Mouse (Mus musculus) heart, embryonic 12.5 days (tissue): ENCODE measurements around the gene Cox10. TPM values are rescaled to one million over a fixed set of nuclear protein-coding genes. Genes with fewer than 3 reads are reported as not detected.

Experiments
- ATAC-seq: fragments of 200-750 bp; cut with Nextera tagmentation; 2 replicates; pipeline ENCODE4 v1.8.0; 2017; ENCODE audit warnings: moderate TSS enrichment, moderate library complexity; ENCODE audit not compliant: insufficient number of reproducible peaks, low FRiP score
- H3K27ac ChIP-seq: fragments of 300-500 bp; sonication (generic); 2 replicates; pipeline ENCODE4 v1.5.1; 2016; ENCODE audit warnings: mild to moderate bottlenecking, moderate library complexity; ENCODE audit not compliant: poor library complexity, severe bottlenecking
- H3K27me3 ChIP-seq: fragments of 300-500 bp; sonication (generic); replicated peaks from 2 replicates; pipeline ENCODE4 v1.6.1; 2016; ENCODE audit warnings: mild to moderate bottlenecking, moderate library complexity
- H3K36me3 ChIP-seq: fragments of 300-500 bp; sonication (generic); 2 replicates; pipeline ENCODE4 v1.6.1; 2016; ENCODE audit warnings: mild to moderate bottlenecking, moderate library complexity
- H3K4me1 ChIP-seq: fragments of 300-500 bp; sonication (generic); replicated peaks from 2 replicates; pipeline ENCODE4 v1.6.1; 2016; ENCODE audit warnings: mild to moderate bottlenecking
- H3K4me2 ChIP-seq: fragments of 300-500 bp; sonication (generic); 2 replicates; pipeline ENCODE4 v1.6.1; 2016; ENCODE audit warnings: mild to moderate bottlenecking, moderate library complexity
- H3K4me3 ChIP-seq: fragments of 300-500 bp; sonication (generic); 2 replicates; pipeline ENCODE4 v1.5.1; 2016; ENCODE audit warnings: mild to moderate bottlenecking
- H3K9ac ChIP-seq: fragments of 300-500 bp; sonication (generic); 2 replicates; pipeline ENCODE4 v1.6.1; 2016; ENCODE audit warnings: mild to moderate bottlenecking, moderate library complexity
- H3K9me3 ChIP-seq: fragments of 300-500 bp; sonication (generic); replicated peaks from 2 replicates; pipeline ENCODE4 v1.6.1; 2016; ENCODE audit warnings: mild to moderate bottlenecking, moderate library complexity
- WGBS: fragments of 180-500 bp; shearing (Covaris S2); methylation state at CpG from one replicate; pipeline ENCODE4 v1.1.7; 2016; 5-methylcytosine and 5-hydroxymethylcytosine counted together
- polyA plus RNA-seq: library from polyadenylated mRNA; unstranded; fragments of >200 nt; fragmentation: Nextera tagmentation; extraction: Ambion mirVana; gene quantifications from 2 replicates; pipeline ENCODE4 v1.2.1, GENCODE M21; 2016

Cox10 gene
- polyA plus RNA-seq, 1 experiment from 2014 or later: 32.3 TPM

DNA sequence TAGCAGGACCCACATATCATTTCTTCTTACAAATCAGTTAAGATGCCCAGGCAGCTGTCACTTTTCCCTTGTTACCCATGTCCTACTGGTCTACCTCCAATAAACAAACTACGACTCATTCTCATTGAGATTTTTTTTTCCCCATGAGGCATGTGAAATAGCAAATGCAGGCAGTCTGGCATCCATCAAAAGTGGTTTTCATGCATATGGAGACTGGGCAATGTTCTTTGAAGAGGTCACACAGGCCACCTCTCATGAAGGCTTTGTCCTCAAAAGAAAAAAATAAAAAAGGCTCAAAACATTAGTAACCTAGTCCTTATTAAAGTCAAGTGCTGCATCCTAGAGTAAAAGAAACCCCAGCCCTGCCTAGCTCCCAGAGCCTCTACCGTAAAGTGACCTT is 78.2 kb downstream of the Cox10 start:
- H3K9ac ChIP-seq: no peak overlapping the region
- WGBS: 70% methylated on average over 2 of the region's 2 CpGs
- H3K4me3 ChIP-seq: no peak overlapping the region
- H3K27ac ChIP-seq: no peak overlapping the region; the same call in 1 of the 2 replicates
- H3K27me3 ChIP-seq: no peaks in the 10 kb centered on the region
- no peak for ATAC-seq
- no peaks in the 10 kb centered on the region for H3K9me3 ChIP-seq
- no peak overlapping the region for H3K4me2 ChIP-seq
- peaks cover 42% of the 10 kb centered on the region for H3K4me1 ChIP-seq
- H3K36me3 ChIP-seq: peaks cover 4% of the 10 kb centered on the region; the same call in 1 of the 2 replicates

DNA sequence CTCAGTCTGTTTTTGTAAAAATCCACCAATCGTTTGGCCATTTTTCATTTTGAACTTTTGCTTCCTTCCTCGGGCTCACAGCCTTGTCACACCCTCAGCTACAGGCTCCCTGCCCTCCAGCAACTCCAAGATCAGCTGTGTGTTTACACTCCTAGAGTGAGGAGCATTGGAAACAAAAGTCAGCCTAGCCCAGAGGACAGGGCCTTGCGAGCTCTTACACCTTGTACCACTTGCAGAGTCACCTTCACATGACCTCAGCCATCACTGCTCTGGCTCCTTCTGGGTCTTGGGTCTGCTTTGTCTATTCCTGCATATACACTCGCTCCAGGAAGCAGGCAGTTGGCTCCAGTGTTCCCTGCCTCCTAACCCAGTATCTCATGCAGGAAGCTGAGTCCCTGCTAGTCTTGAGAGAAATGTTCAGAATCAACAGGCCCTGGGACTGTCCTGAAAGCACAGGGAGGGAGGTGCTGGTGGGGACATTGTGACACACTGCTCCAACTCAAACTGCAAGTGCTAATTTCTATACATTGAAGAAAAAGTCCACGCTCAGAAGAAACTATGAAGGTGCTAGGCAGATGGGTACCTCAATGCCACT is 79.0 kb downstream of the Cox10 start:
- Histone ChIP-seq H3K4me1 (peaks cover 42% of the 10 kb centered on the region), H3K4me2 (no peak overlapping the region), H3K27ac (peak overlapping the region; percentile 59), H3K36me3 (peaks cover 4% of the 10 kb centered on the region; the same call in 1 of the 2 replicates), H3K9me3 (no peaks in the 10 kb centered on the region), H3K27me3 (no peaks in the 10 kb centered on the region), H3K4me3 (no peak overlapping the region), H3K9ac (no peak overlapping the region)
- WGBS: 45% methylated on average over 5 of the region's 5 CpGs
- peak; percentile 57; the same call in 1 of the 2 replicates for ATAC-seq

DNA sequence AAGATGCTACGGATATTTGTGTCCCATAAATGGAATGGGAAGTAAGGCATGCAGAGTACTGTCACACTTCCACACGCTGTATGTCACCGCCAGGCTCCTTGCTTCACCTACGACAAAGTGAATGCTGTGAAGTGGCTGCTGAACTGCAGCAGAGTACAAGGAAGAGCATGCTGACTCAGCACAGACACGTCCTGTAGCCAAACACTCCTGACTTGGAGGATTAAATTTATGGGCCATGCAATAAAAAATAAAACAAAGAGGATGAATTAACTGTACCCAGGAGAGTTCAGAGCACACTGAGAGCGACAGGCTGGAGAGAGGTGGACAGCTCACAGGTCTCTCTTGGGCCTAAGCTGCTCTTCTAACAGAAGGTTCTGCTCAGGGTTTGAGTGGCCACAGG is 79.8 kb downstream of the Cox10 start:
- Histone ChIP-seq H3K27ac (no peak overlapping the region), H3K4me3 (no peak overlapping the region), H3K4me2 (no peak overlapping the region), H3K9me3 (no peaks in the 10 kb centered on the region), H3K27me3 (no peaks in the 10 kb centered on the region), H3K36me3 (peaks cover 4% of the 10 kb centered on the region; the same call in 1 of the 2 replicates), H3K4me1 (peaks cover 42% of the 10 kb centered on the region), H3K9ac (no peak overlapping the region)
- WGBS: 71% methylated on average over 6 of the region's 6 CpGs
- ATAC-seq: no peak

DNA sequence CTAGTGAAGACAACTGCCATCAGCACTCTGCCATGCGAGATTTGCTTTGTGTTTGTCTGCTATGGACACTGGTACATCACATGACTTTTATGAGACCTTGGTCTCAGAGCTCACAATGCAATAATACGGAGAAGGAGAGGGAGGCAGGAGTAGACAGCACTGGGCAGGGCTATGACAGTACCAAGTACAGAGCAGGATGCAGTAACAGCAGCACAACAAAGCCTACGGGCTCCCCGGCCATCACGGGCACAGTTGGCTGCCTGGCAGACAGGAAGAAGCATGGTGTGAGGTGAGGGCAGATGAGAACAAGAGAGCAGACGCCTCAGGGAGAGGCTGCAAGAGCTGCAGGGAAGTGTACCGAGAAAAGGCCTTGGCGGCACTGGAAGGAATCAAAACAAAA is 87.3 kb downstream of the Cox10 start:
- H3K27ac ChIP-seq: no peak overlapping the region
- H3K4me3 ChIP-seq: no peak overlapping the region
- H3K9ac ChIP-seq: no peak overlapping the region
- no peak for ATAC-seq
- 82% methylated on average over 8 of the region's 8 CpGs for WGBS
- no peaks in the 10 kb centered on the region for H3K9me3 ChIP-seq
- no peak overlapping the region for H3K4me2 ChIP-seq
- peaks cover 6% of the 10 kb centered on the region; the same call in 1 of the 2 replicates for H3K36me3 ChIP-seq
- H3K27me3 ChIP-seq: no peaks in the 10 kb centered on the region
- peaks cover 9% of the 10 kb centered on the region for H3K4me1 ChIP-seq

DNA sequence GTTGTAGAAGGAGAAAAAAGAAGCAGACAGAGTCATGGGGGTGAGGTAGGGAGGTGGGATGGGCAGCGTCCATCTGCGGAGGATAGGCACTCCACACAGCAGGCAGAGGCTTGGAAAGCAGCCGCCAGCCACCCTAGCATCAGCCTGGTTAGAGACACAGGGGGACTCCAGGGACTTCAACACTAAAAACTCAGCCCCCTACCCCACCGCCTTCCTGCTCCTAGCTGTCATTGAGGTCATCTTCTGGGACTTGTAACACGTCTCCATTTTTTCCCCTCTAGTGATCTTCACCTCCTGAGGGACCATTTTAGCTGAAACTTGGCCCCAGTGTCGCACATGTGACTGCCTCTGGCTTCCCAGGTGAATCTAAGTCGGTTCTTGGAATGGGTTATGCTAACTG is 88.5 kb downstream of the Cox10 start:
- no peaks in the 10 kb centered on the region for H3K9me3 ChIP-seq
- H3K36me3 ChIP-seq: peaks cover 6% of the 10 kb centered on the region; the same call in 1 of the 2 replicates
- no peaks in the 10 kb centered on the region for H3K27me3 ChIP-seq
- no peak for ATAC-seq
- H3K4me2 ChIP-seq: no peak overlapping the region
- H3K4me1 ChIP-seq: peaks cover 12% of the 10 kb centered on the region
- no peak overlapping the region for H3K27ac ChIP-seq
- no peak overlapping the region for H3K9ac ChIP-seq
- no peak overlapping the region for H3K4me3 ChIP-seq
- 86% methylated on average over 7 of the region's 7 CpGs for WGBS

DNA sequence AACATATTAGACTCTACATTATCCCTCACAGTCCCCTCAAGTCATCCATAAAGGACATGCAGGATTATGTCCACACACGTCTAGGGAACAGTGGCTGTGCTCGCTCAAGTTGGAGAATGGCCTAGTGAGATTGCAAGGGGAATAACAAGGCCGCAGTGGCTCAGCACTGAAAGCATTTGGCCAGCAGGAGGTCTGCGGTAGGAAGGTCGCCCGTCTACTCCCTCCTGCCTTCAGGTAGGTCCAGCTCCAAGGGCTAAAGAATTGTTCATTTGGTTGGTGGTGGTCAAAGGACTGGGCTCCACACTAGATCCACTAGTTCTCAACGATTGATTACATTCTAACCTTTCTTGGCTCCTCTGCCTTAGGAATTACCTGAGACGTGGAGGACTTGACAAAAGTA is 89.0 kb downstream of the Cox10 start:
- no peak overlapping the region for H3K4me3 ChIP-seq
- no peak overlapping the region for H3K9ac ChIP-seq
- no peak overlapping the region for H3K27ac ChIP-seq
- 87% methylated on average over 8 of the region's 8 CpGs for WGBS
- H3K4me1 ChIP-seq: peaks cover 16% of the 10 kb centered on the region
- peaks cover 6% of the 10 kb centered on the region; the same call in 1 of the 2 replicates for H3K36me3 ChIP-seq
- H3K9me3 ChIP-seq: no peaks in the 10 kb centered on the region
- H3K4me2 ChIP-seq: no peak overlapping the region
- H3K27me3 ChIP-seq: no peaks in the 10 kb centered on the region
- ATAC-seq: no peak

DNA sequence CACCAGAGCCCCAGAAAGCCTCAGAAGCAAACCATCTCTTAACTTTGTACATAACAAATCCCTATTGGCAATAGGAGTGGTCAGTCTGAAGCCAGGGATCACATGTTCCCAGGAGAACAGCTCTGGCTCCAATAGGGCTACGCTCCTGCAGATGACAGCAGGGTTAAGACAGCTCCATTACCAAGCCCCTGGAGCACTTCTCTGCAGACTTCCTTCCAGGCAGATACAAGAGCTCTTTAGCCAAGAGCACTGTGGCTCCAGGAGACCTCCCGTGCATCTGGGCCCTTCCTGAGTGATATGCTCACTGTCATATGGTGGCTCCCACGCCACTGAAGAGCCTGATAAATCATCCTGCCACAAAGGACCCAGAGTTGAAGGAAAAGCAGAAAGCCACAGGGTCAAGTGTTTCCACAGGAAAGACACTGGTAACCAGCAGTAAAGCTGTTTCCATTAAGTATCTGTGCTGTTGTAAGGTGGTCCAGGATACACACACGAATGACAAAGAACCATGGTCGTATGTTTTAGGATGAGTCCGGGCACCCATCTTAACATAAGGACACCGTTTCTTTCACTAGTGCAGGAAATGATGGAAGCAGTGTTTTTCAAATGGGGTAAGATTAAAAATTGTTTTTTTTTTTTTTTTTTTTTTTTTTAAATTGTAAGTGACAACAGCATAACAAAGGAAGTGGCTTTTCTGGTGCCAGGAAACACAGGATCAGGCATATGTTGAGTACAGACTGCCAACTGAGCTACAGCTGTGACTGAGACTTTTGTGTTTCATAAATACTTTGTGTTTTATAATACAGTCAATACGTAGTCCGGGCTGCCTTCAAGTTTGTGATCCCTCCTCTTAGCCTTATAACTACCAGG is 90.0 kb downstream of the Cox10 start:
- H3K4me2 ChIP-seq: no peak overlapping the region
- no peak overlapping the region for H3K9ac ChIP-seq
- ATAC-seq: peak; percentile 81; the same call in 1 of the 2 replicates
- no peaks in the 10 kb centered on the region for H3K9me3 ChIP-seq
- H3K27ac ChIP-seq: peak overlapping the region; percentile 74
- H3K4me3 ChIP-seq: no peak overlapping the region
- H3K4me1 ChIP-seq: peaks cover 17% of the 10 kb centered on the region
- peaks cover 6% of the 10 kb centered on the region; the same call in 1 of the 2 replicates for H3K36me3 ChIP-seq
- H3K27me3 ChIP-seq: no peaks in the 10 kb centered on the region
- 60% methylated on average over 9 of the region's 9 CpGs for WGBS

DNA sequence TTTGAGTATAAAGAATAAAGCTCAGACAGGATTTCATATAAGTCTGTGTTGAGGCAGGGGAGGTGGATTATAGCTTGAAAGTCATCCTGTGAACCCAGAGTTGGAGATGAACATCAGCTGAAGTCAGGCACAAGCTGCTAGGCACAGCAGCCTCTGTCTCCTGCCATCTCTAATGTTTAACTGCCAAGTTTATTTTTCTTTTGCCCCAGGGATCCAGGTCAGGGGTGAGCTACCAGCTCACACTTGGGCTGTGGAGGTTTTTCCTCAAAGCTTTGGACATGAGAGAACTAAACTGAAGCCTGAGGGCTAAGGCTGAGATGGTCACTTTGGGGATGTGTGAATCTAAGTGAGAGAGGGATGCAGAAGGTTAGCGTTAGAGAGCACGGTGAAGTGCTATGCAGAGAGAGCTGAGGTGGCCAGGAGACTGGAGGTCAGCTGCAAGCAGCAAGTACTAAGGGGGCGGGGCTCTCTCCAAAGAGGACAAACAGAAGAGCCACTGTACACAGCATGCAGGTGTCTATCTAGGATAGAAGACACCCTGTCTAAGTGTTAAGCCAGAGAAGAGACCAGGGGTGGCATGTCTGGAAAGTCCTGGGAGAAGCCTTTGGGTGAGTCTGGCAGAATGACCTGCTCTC is 91.1 kb downstream of the Cox10 start:
- Histone ChIP-seq H3K27me3 (no peaks in the 10 kb centered on the region), H3K36me3 (peaks cover 6% of the 10 kb centered on the region; the same call in 1 of the 2 replicates), H3K9me3 (no peaks in the 10 kb centered on the region), H3K9ac (no peak overlapping the region), H3K4me2 (no peak overlapping the region), H3K27ac (peak overlapping the region; percentile 74), H3K4me3 (no peak overlapping the region), H3K4me1 (peaks cover 17% of the 10 kb centered on the region)
- WGBS: 61% methylated on average over 3 of the region's 3 CpGs
- no peak for ATAC-seq

DNA sequence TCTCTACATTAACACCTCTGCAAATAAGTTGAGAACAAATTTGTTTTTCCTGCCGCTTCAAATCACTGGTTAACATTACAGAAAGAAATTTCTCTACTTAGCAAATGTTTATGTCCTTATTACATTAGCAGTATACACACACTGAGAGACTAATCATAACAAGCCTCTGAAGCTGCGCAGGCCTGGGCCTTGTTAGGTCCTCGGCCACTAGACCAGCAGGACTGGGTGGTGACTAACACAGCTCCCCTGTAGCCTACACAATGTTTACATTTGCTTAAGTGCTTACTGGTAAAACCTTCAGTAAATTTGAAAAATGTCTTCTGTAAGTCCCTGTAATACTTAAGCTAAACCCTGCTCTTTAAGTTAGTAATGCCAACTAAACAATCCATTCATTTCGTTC is 92.6 kb downstream of the Cox10 start:
- no peaks in the 10 kb centered on the region for H3K9me3 ChIP-seq
- H3K4me2 ChIP-seq: no peak overlapping the region
- no peak for ATAC-seq
- peaks cover 17% of the 10 kb centered on the region for H3K4me1 ChIP-seq
- WGBS: 79% methylated on average over 4 of the region's 4 CpGs
- H3K27me3 ChIP-seq: no peaks in the 10 kb centered on the region
- H3K4me3 ChIP-seq: no peak overlapping the region
- H3K9ac ChIP-seq: no peak overlapping the region
- no peak overlapping the region for H3K27ac ChIP-seq
- peaks cover 4% of the 10 kb centered on the region; the same call in 1 of the 2 replicates for H3K36me3 ChIP-seq

DNA sequence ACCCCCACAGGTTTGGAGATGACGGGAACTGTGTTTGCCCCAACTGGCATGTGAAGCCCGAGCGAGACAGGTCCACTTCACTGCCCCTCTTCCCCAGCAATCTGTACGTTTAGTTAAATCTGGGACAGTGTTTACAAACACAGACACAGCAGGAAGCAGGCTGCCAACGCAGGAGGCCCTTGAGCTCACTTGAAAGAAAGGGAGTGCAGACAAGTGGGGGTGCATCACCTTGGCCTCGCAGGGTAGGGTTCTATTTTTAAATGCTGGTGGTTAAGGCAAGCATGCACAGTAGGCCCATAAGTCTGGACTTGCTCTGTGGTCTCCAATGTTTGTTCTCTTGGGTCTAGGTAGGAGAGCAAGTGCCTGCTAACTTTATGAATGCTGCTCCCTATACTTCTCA is 93.8 kb downstream of the Cox10 start:
- no peak for ATAC-seq
- no peaks in the 10 kb centered on the region for H3K9me3 ChIP-seq
- H3K4me3 ChIP-seq: no peak overlapping the region
- no peaks in the 10 kb centered on the region for H3K36me3 ChIP-seq
- WGBS: 42% methylated on average over 6 of the region's 6 CpGs
- H3K4me1 ChIP-seq: peaks cover 29% of the 10 kb centered on the region
- no peak overlapping the region for H3K27ac ChIP-seq
- no peaks in the 10 kb centered on the region for H3K27me3 ChIP-seq
- no peak overlapping the region for H3K9ac ChIP-seq
- H3K4me2 ChIP-seq: no peak overlapping the region

DNA sequence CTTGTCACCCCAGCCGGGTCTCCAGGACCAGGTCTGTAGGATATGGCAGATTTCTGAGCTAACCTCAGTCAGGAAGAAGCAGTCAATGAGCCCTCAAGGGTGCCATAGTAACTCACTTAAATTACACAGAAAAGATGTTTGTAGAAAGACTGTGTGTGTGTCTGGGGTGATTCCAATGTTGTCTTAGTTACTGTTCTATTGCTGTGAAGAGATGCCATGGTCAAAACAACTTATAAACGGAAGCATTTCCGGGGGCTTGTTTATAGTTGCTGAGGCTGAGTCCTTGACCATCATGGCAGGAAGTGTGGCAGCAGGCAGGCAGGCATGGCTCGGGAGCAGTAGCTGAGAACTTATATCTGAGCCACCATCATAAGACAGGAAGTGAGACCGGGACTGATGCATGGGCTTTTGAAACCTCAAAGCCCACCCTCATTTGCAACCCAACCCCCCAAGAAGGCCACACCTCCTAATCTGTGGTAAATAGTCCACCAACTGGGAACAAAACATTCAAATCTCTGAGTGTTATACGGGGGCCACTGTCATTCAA is 94.6 kb downstream of the Cox10 start:
- ATAC-seq: no peak
- peaks cover 32% of the 10 kb centered on the region for H3K4me1 ChIP-seq
- no peak overlapping the region for H3K27ac ChIP-seq
- H3K9me3 ChIP-seq: no peaks in the 10 kb centered on the region
- no peaks in the 10 kb centered on the region for H3K27me3 ChIP-seq
- H3K9ac ChIP-seq: no peak overlapping the region
- H3K4me2 ChIP-seq: no peak overlapping the region
- 57% methylated on average over 6 of the region's 6 CpGs for WGBS
- no peak overlapping the region for H3K4me3 ChIP-seq
- no peaks in the 10 kb centered on the region for H3K36me3 ChIP-seq
